ENCODE assay signal across 12 mouse cellular contexts in the genomic region with DNA sequence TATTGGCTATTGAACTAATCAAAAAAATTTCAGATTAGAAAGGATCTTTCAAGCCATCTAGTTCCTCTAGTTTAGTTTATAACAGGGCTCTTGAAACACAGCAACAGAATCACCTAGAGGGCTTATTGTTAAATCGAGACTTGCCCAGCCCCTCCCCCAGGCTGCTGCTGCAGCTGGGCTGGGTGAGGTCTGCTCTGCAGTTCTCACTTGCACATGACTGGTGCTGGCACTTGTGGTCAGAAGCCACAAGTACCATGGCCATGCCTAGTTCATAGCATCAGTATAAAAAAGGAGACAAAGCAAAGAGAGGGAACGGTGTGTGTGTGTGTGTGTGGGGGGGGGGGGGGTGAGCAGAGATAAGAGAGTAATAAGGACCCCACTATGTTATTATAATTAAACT. TPM values are rescaled to one million over a fixed set of nuclear protein-coding genes. Genes with fewer than 3 reads are reported as not detected.
DNase-seq lines count a peak whose midpoint lies in the region; ATAC-seq and TF ChIP-seq lines count a peak whose summit lies in the region.
"Had no signal": no experiment of that assay in that cellular context is flagged by ENCODE, and none has a peak within 500 bp of the region (broad histone marks: within the 10 kb centered on the region; RNA-seq: fewer than 3 reads in every experiment).

No protein-coding gene starts in this region.

- no peaks in the 10 kb centered on the region for H3K36me3 ChIP-seq in heart, embryonic 11.5 days (ENCODE audit: control insufficient read depth, insufficient read depth, low read length)
- no peaks in the 10 kb centered on the region for H3K36me3 ChIP-seq in heart, adult 2 months (ENCODE audit: control insufficient read depth, insufficient read depth, low read length)
- H3K36me3 ChIP-seq in CH12.LX (replicated peaks in 1 of 2; ENCODE audit: control insufficient read depth in 1 of 2, insufficient read depth in 1 of 2, low read length in 1 of 2): no peaks in the 10 kb centered on the region
- H3K36me3 ChIP-seq in hindbrain, embryonic 11.5 days (ENCODE audit: control insufficient read depth, insufficient read depth, low read length): no peaks in the 10 kb centered on the region
- no peaks in the 10 kb centered on the region for H3K36me3 ChIP-seq in neural tube, embryonic 14.5 days (ENCODE audit: control insufficient read depth, insufficient read depth, low read length)

- TF ChIP-seq EP300 in heart, adult 2 months (IDR thresholded peaks at IDR 0.05; ENCODE audit: insufficient read depth, low read depth, low read length): no peak
- TF ChIP-seq EP300 in CH12.LX (IDR thresholded peaks at IDR 0.05; ENCODE audit: low read length): no peak

- in situ Hi-C loops in CH12.LX (cut with MboI; ENCODE audit: low pct_ligation_motif_present, low pct_unique_long_range_greater_than_20kb, low sequenced_read_pairs): loop anchor here (25.0 kb wide), 1 partner anchor 414 kb away; no protein-coding TSS in a partner anchor

- H3K4me1 ChIP-seq in heart, embryonic 11.5 days (ENCODE audit: control insufficient read depth, insufficient read depth, low read length): no peaks in the 10 kb centered on the region
- no peaks in the 10 kb centered on the region for H3K4me1 ChIP-seq in heart, adult 2 months (ENCODE audit: control insufficient read depth, insufficient read depth, low read length)
- peaks cover 0 to 28% of the 10 kb centered on the region in 2 experiments; a peak in 2 of 4 replicates for H3K4me1 ChIP-seq in CH12.LX (ENCODE audit: control insufficient read depth in 1 of 2, insufficient read depth in 2 of 2)
- H3K4me1 ChIP-seq in hindbrain, embryonic 11.5 days (replicated peaks; ENCODE audit: control insufficient read depth, insufficient read depth, low read length): 0 out of 2 replicates have a peak, but pooled peaks cover 2% of the 10 kb centered on the region
- H3K4me1 ChIP-seq in neural tube, embryonic 14.5 days (ENCODE audit: control insufficient read depth, insufficient read depth, low read length): peaks cover 9% of the 10 kb centered on the region; the same call in 1 of the 2 replicates

- TF ChIP-seq RAD21 in CH12.LX (IDR thresholded peaks at IDR 0.05; ENCODE audit: low read depth, low read length): no peak

- no peak overlapping the region for H3K27ac ChIP-seq in heart, embryonic 11.5 days (ENCODE audit: low read depth, low read length)
- no peak overlapping the region for H3K27ac ChIP-seq in heart, adult 2 months
- H3K27ac ChIP-seq in CH12.LX (ENCODE audit: insufficient read depth, low read depth): no peak overlapping the region
- peak overlapping the region; percentile 30 for H3K27ac ChIP-seq in hindbrain, embryonic 11.5 days (ENCODE audit: low read depth, low read length)
- H3K27ac ChIP-seq in neural tube, embryonic 14.5 days (ENCODE audit: low read depth, low read length): 0 out of 2 replicates have a peak overlapping the region, but pooled peaks have one; percentile 4

- intact Hi-C loops in heart, adult 2 months (cut with DNase I): no loop called here

- TF ChIP-seq CTCF in heart, adult 2 months (IDR thresholded peaks at IDR 0.05): no peak
- TF ChIP-seq CTCF in CH12.LX (conservative IDR thresholded peaks at IDR 0.05 in 1 of 2, IDR thresholded peaks at IDR 0.05 in 1 of 2; ENCODE audit: low read depth in 2 of 2, low read length in 2 of 2): no peak

- 39% methylated on average over 2 of the region's 2 CpGs for WGBS in heart, embryonic 11.5 days (ENCODE audit: insufficient replicate concordance)
- WGBS in heart, adult 2 months: 43% methylated on average over 2 of the region's 2 CpGs
- WGBS in hindbrain, embryonic 11.5 days: 49% methylated on average over 2 of the region's 2 CpGs
- WGBS in neural tube, embryonic 14.5 days: 25% methylated on average over 2 of the region's 2 CpGs

- H3K79me2 ChIP-seq in heart, adult 2 months (replicated peaks; ENCODE audit: control insufficient read depth, insufficient read depth, low read length): no peaks in the 10 kb centered on the region
- H3K79me2 ChIP-seq in CH12.LX (replicated peaks; ENCODE audit: control insufficient read depth, extremely low read depth, insufficient read depth, poor library complexity, severe bottlenecking): no peaks in the 10 kb centered on the region

- H3K9ac ChIP-seq in heart, embryonic 11.5 days (ENCODE audit: low read depth, low read length): no peak overlapping the region
- H3K9ac ChIP-seq in heart, adult 2 months (ENCODE audit: low read depth, low read length): no peak overlapping the region
- no peak overlapping the region for H3K9ac ChIP-seq in CH12.LX (ENCODE audit: insufficient read depth, low read depth)
- no peak overlapping the region for H3K9ac ChIP-seq in hindbrain, embryonic 11.5 days (ENCODE audit: low read depth, low read length)
- no peak overlapping the region for H3K9ac ChIP-seq in neural tube, embryonic 14.5 days (replicated peaks; ENCODE audit: low read depth, low read length)

- dilution Hi-C loops in CH12.LX (cut with MboI; ENCODE audit: extremely low pct_ligation_motif_present, extremely low pct_unique_long_range_greater_than_20kb, low sequenced_read_pairs): no loop called here

- H3K4me3 ChIP-seq in heart, embryonic 11.5 days (ENCODE audit: low read depth, low read length): no peak overlapping the region
- H3K4me3 ChIP-seq in heart, adult 2 months: no peak overlapping the region
- no peak overlapping the region for H3K4me3 ChIP-seq in CH12.LX (replicated peaks in 1 of 3; ENCODE audit: low read depth in 2 of 3, low read length in 2 of 3, poor library complexity in 1 of 3)
- no peak overlapping the region for H3K4me3 ChIP-seq in hindbrain, embryonic 11.5 days (ENCODE audit: low read depth, low read length)
- no peak overlapping the region for H3K4me3 ChIP-seq in neural tube, embryonic 14.5 days (ENCODE audit: low read depth, low read length)

- H3K4me2 ChIP-seq in heart, embryonic 11.5 days: no peak overlapping the region
- no peak overlapping the region for H3K4me2 ChIP-seq in CH12.LX (ENCODE audit: insufficient read depth, low read depth, poor library complexity, severe bottlenecking)
- H3K4me2 ChIP-seq in hindbrain, embryonic 11.5 days (replicated peaks; ENCODE audit: low read depth, low read length): no peak overlapping the region
- no peak overlapping the region for H3K4me2 ChIP-seq in neural tube, embryonic 14.5 days (ENCODE audit: low read depth, low read length)

- no peaks in the 10 kb centered on the region for H3K9me3 ChIP-seq in heart, embryonic 11.5 days (replicated peaks; ENCODE audit: control insufficient read depth, low read length)
- no peaks in the 10 kb centered on the region for H3K9me3 ChIP-seq in CH12.LX (replicated peaks; ENCODE audit: low read length)
- no peaks in the 10 kb centered on the region for H3K9me3 ChIP-seq in hindbrain, embryonic 11.5 days (ENCODE audit: control insufficient read depth, low read length)
- no peaks in the 10 kb centered on the region for H3K9me3 ChIP-seq in neural tube, embryonic 14.5 days (ENCODE audit: control insufficient read depth, low read length)

- TF ChIP-seq POLR2A in heart, adult 2 months (IDR thresholded peaks at IDR 0.05; ENCODE audit: insufficient read depth, low read depth, low read length): no peak
- no peak for TF ChIP-seq POLR2A in CH12.LX (IDR thresholded peaks at IDR 0.05; ENCODE audit: low read depth, low read length)

- peak; percentile 35; the same call in 1 of the 2 replicates for ATAC-seq in heart, embryonic 11.5 days (replicated peaks; ENCODE audit: insufficient number of reproducible peaks, low FRiP score, low TSS enrichment)
- ATAC-seq in hindbrain, embryonic 11.5 days (ENCODE audit: low FRiP score): peak; percentile 70
- peak; percentile 49; the same call in 1 of the 2 replicates for ATAC-seq in neural tube, embryonic 14.5 days (ENCODE audit: low read depth)

- H3K27me3 ChIP-seq in heart, embryonic 11.5 days (ENCODE audit: control insufficient read depth, insufficient read depth, low read length): no peaks in the 10 kb centered on the region
- H3K27me3 ChIP-seq in heart, adult 2 months (ENCODE audit: control insufficient read depth, insufficient read depth, low read length): no peaks in the 10 kb centered on the region
- H3K27me3 ChIP-seq in CH12.LX (replicated peaks): no peaks in the 10 kb centered on the region
- no peaks in the 10 kb centered on the region for H3K27me3 ChIP-seq in hindbrain, embryonic 11.5 days (ENCODE audit: control insufficient read depth, insufficient read depth, low read length)
- no peaks in the 10 kb centered on the region for H3K27me3 ChIP-seq in neural tube, embryonic 14.5 days (ENCODE audit: control insufficient read depth, insufficient read depth, low read length)

- DNase-seq in heart, adult 2 months: no peak
- DNase-seq in CH12.LX (ENCODE audit: extremely low read depth): peak; percentile 73
- peak; percentile 42 for DNase-seq in hindbrain, embryonic 11.5 days (ENCODE audit: low spot score)
- DNase-seq in layer of hippocampus, postnatal 14 days (ENCODE audit: low spot score in 2 of 2): no peak
- DNase-seq in adrenal gland, postnatal 4 days (ENCODE audit: low spot score in 2 of 2): no peak
- no peak for DNase-seq in testis, postnatal 14 days (ENCODE audit: low spot score)
- DNase-seq: cerebellum, adult 18-20 months; heart, adult 18-20 months; right cerebral cortex, adult 18-20 months had no signal

TF ChIP-seq in CH12.LX, 34 proteins besides CTCF, POLR2A, EP300 and RAD21:
- TF ChIP-seq BHLHE40 (IDR thresholded peaks at IDR 0.05; ENCODE audit: low read depth, low read length): peak; percentile 87
- no peak for TF ChIP-seq TBP (conservative IDR thresholded peaks at IDR 0.05; ENCODE audit: low read depth, low read length)
- peak; percentile 54; the same call in 1 of the 2 replicates for TF ChIP-seq CHD2 (IDR thresholded peaks at IDR 0.05; ENCODE audit: low read length)
- TF ChIP-seq NRF1 (IDR thresholded peaks at IDR 0.05; ENCODE audit: low read depth, low read length): no peak

RNA-seq across cellular contexts. Expression of gene Scn3a, which starts 15.7 kb away (rescaled TPM):
- 0.20 and 0.23 TPM in 2 replicates for polyA plus RNA-seq in heart, embryonic 11.5 days (2014; fragmentation: Nextera tagmentation; extraction: Ambion mirVana)
- 1 to 10 TPM; 1.3 to 2.5 TPM for total RNA-seq in heart, adult 2 months (2021)
- polyA plus RNA-seq in heart, adult 2 months (2012; rRNA removed): 0.41 and 1.9 TPM in 2 replicates
- 0.04 and 0.13 TPM in 2 replicates for total RNA-seq in CH12.LX (2012; rRNA removed)
- total RNA-seq in CH12.LX (2014; rRNA removed): 0.23 and 0.24 TPM in 2 replicates
- polyA plus RNA-seq in CH12.LX (2012; ENCODE audit: insufficient read length, low read depth): 0.33 and 0.63 TPM in 2 replicates
- polyA plus RNA-seq in hindbrain, embryonic 11.5 days (2014; fragmentation: Nextera tagmentation; extraction: Ambion mirVana): 33.2 and 34.4 TPM in 2 replicates
- polyA plus RNA-seq in neural tube, embryonic 14.5 days (2014; fragmentation: Nextera tagmentation; extraction: Ambion mirVana): 70.3 and 74.0 TPM in 2 replicates
- total RNA-seq in layer of hippocampus, postnatal 14 days (2021): 10 to 100 TPM; 39.7 to 43.6 TPM
- total RNA-seq in adrenal gland, postnatal 4 days (2021): 10 to 100 TPM in 1 of 2 experiments, 1 to 10 TPM in 1; 8.2 to 11.9 TPM
- total RNA-seq: MEL had no signal

Comparison
In these comparisons a context has a peak if more than half of its experiments do, and no peak if none do; other contexts are left out.
1. H3K27ac ChIP-seq: peak in hindbrain, embryonic 11.5 days (single experiment) and neural tube, embryonic 14.5 days (single experiment); none in heart, embryonic 11.5 days (single experiment), heart, adult 2 months (single experiment) and CH12.LX (single experiment).
2. DNase-seq: peak in CH12.LX (single experiment) and hindbrain, embryonic 11.5 days (single experiment); none in heart, adult 2 months (0 of 2), layer of hippocampus, postnatal 14 days (0 of 2), adrenal gland, postnatal 4 days (0 of 2) and testis, postnatal 14 days (single experiment).
3. RNA of gene Scn3a, which starts 15.7 kb away (polyA plus RNA-seq): 70.3 to 74.0 TPM in neural tube, embryonic 14.5 days and 33.2 to 34.4 TPM in hindbrain, embryonic 11.5 days; 0.41 to 1.9 TPM in heart, adult 2 months, 0.33 to 0.63 TPM in CH12.LX and 0.20 to 0.23 TPM in heart, embryonic 11.5 days; every median in the first group is over 10 times any median in the second.
4. Peak in every context shown above with its lines, with median percentiles within 50 percentile points of each other: ATAC-seq.